Mouse (Mus musculus): Measurements from ENCODE around the gene Ripor2. TPM values are rescaled to one million over a fixed set of nuclear protein-coding genes. Genes with fewer than 3 reads are reported as not detected.

The Ripor2 gene
- polyA plus RNA-seq, 1 experiment: 1.5 TPM

GRCm38 (mm10) chr13:24686705-24687665 is 105.0 kb downstream of the Ripor2 start:
- no peak overlapping the region for H3K9ac ChIP-seq (ENCODE audit: low read depth, poor library complexity, severe bottlenecking)
- no peaks in the 10 kb centered on the region for H3K27me3 ChIP-seq (ENCODE audit: control insufficient read depth, insufficient read depth, low read length, poor library complexity, severe bottlenecking)
- no peaks in the 10 kb centered on the region for H3K9me3 ChIP-seq (replicated peaks; ENCODE audit: control insufficient read depth, insufficient read depth, low read length, poor library complexity, severe bottlenecking)
- H3K27ac ChIP-seq (ENCODE audit: insufficient read depth, low read length): no peak overlapping the region
- H3K4me1 ChIP-seq (ENCODE audit: control insufficient read depth, insufficient read depth, low read length): no peaks in the 10 kb centered on the region
- TF ChIP-seq EP300 (IDR thresholded peaks at IDR 0.05; ENCODE audit: insufficient read depth, low read depth, low read length): no peak
- TF ChIP-seq CTCF (IDR thresholded peaks at IDR 0.05; ENCODE audit: low read depth, low read length): peak; percentile 84
- TF ChIP-seq POLR2A (IDR thresholded peaks at IDR 0.05; ENCODE audit: insufficient read depth, low read length): no peak
- no peak overlapping the region for H3K4me3 ChIP-seq (ENCODE audit: low read depth, low read length)
- H3K36me3 ChIP-seq (ENCODE audit: control insufficient read depth, insufficient read depth, low read length, poor library complexity, severe bottlenecking): no peaks in the 10 kb centered on the region

- H3K9ac ChIP-seq (ENCODE audit: low read depth, poor library complexity, severe bottlenecking): no peak overlapping the region
- H3K27me3 ChIP-seq (ENCODE audit: control insufficient read depth, insufficient read depth, low read length, poor library complexity, severe bottlenecking): no peaks in the 10 kb centered on the region
- no peak overlapping the region for H3K27ac ChIP-seq (ENCODE audit: insufficient read depth, low read length)
- H3K4me1 ChIP-seq (ENCODE audit: control insufficient read depth, insufficient read depth, low read length): no peaks in the 10 kb centered on the region
- H3K4me3 ChIP-seq (ENCODE audit: low read depth, low read length): no peak overlapping the region
- TF ChIP-seq EP300 (IDR thresholded peaks at IDR 0.05; ENCODE audit: insufficient read depth, low read depth, low read length): no peak
- no peak for TF ChIP-seq POLR2A (IDR thresholded peaks at IDR 0.05; ENCODE audit: insufficient read depth, low read length)
- no peak for TF ChIP-seq CTCF (IDR thresholded peaks at IDR 0.05; ENCODE audit: low read depth, low read length)
- no peaks in the 10 kb centered on the region for H3K36me3 ChIP-seq (ENCODE audit: control insufficient read depth, insufficient read depth, low read length, poor library complexity, severe bottlenecking)
- no peaks in the 10 kb centered on the region for H3K9me3 ChIP-seq (replicated peaks; ENCODE audit: control insufficient read depth, insufficient read depth, low read length, poor library complexity, severe bottlenecking)
Observed at GRCm38 (mm10) chr13:24693312-24693711, 111.3 kb downstream of the Ripor2 start.

GRCm38 (mm10) chr13:24698746-24699145 is 116.8 kb downstream of the Ripor2 start:
- H3K36me3 ChIP-seq (ENCODE audit: control insufficient read depth, insufficient read depth, low read length, poor library complexity, severe bottlenecking): no peaks in the 10 kb centered on the region

GRCm38 (mm10) chr13:24702128-24702527 is 120.1 kb downstream of the Ripor2 start:
- H3K9me3 ChIP-seq (replicated peaks; ENCODE audit: control insufficient read depth, insufficient read depth, low read length, poor library complexity, severe bottlenecking): no peaks in the 10 kb centered on the region
- TF ChIP-seq POLR2A (IDR thresholded peaks at IDR 0.05; ENCODE audit: insufficient read depth, low read length): no peak
- no peak for TF ChIP-seq CTCF (IDR thresholded peaks at IDR 0.05; ENCODE audit: low read depth, low read length)
- no peak for TF ChIP-seq EP300 (IDR thresholded peaks at IDR 0.05; ENCODE audit: insufficient read depth, low read depth, low read length)
- H3K4me3 ChIP-seq (ENCODE audit: low read depth, low read length): no peak overlapping the region
- no peaks in the 10 kb centered on the region for H3K27me3 ChIP-seq (ENCODE audit: control insufficient read depth, insufficient read depth, low read length, poor library complexity, severe bottlenecking)
- H3K4me1 ChIP-seq (ENCODE audit: control insufficient read depth, insufficient read depth, low read length): no peaks in the 10 kb centered on the region
- H3K9ac ChIP-seq (ENCODE audit: low read depth, poor library complexity, severe bottlenecking): no peak overlapping the region
- no peaks in the 10 kb centered on the region for H3K36me3 ChIP-seq (ENCODE audit: control insufficient read depth, insufficient read depth, low read length, poor library complexity, severe bottlenecking)
- H3K27ac ChIP-seq (ENCODE audit: insufficient read depth, low read length): no peak overlapping the region

More at GRCm38 (mm10) chr13:24698746-24699145, 116.8 kb downstream of the Ripor2 start:
- H3K4me1 ChIP-seq (ENCODE audit: control insufficient read depth, insufficient read depth, low read length): no peaks in the 10 kb centered on the region
- H3K9ac ChIP-seq (ENCODE audit: low read depth, poor library complexity, severe bottlenecking): no peak overlapping the region
- no peaks in the 10 kb centered on the region for H3K27me3 ChIP-seq (ENCODE audit: control insufficient read depth, insufficient read depth, low read length, poor library complexity, severe bottlenecking)
- TF ChIP-seq EP300 (IDR thresholded peaks at IDR 0.05; ENCODE audit: insufficient read depth, low read depth, low read length) (no peak), POLR2A (IDR thresholded peaks at IDR 0.05; ENCODE audit: insufficient read depth, low read length) (no peak), CTCF (IDR thresholded peaks at IDR 0.05; ENCODE audit: low read depth, low read length) (no peak)
- no peak overlapping the region for H3K27ac ChIP-seq (ENCODE audit: insufficient read depth, low read length)
- H3K4me3 ChIP-seq (ENCODE audit: low read depth, low read length): no peak overlapping the region
- H3K9me3 ChIP-seq (replicated peaks; ENCODE audit: control insufficient read depth, insufficient read depth, low read length, poor library complexity, severe bottlenecking): no peaks in the 10 kb centered on the region

GRCm38 (mm10) chr13:24709656-24710396 is 127.8 kb downstream of the Ripor2 start:
- Histone ChIP-seq H3K9ac (ENCODE audit: low read depth, poor library complexity, severe bottlenecking) (no peak overlapping the region), H3K9me3 (replicated peaks; ENCODE audit: control insufficient read depth, insufficient read depth, low read length, poor library complexity, severe bottlenecking) (no peaks in the 10 kb centered on the region), H3K4me1 (ENCODE audit: control insufficient read depth, insufficient read depth, low read length) (no peaks in the 10 kb centered on the region), H3K27me3 (ENCODE audit: control insufficient read depth, insufficient read depth, low read length, poor library complexity, severe bottlenecking) (no peaks in the 10 kb centered on the region), H3K36me3 (ENCODE audit: control insufficient read depth, insufficient read depth, low read length, poor library complexity, severe bottlenecking) (no peaks in the 10 kb centered on the region), H3K27ac (ENCODE audit: insufficient read depth, low read length) (no peak overlapping the region), H3K4me3 (ENCODE audit: low read depth, low read length) (no peak overlapping the region)
- no peak for TF ChIP-seq EP300 (IDR thresholded peaks at IDR 0.05; ENCODE audit: insufficient read depth, low read depth, low read length)
- no peak for TF ChIP-seq POLR2A (IDR thresholded peaks at IDR 0.05; ENCODE audit: insufficient read depth, low read length)
- no peak for TF ChIP-seq CTCF (IDR thresholded peaks at IDR 0.05; ENCODE audit: low read depth, low read length)

Data from ES-Bruce4 (cell line).